Mouse (Mus musculus): Measurements from ENCODE around the gene Golga4. TPM values are rescaled to one million over a fixed set of nuclear protein-coding genes. Genes with fewer than 3 reads are reported as not detected.

The Golga4 gene
- polyA plus RNA-seq, 1 experiment from 2014 or later, result 38.9 TPM

DNA sequence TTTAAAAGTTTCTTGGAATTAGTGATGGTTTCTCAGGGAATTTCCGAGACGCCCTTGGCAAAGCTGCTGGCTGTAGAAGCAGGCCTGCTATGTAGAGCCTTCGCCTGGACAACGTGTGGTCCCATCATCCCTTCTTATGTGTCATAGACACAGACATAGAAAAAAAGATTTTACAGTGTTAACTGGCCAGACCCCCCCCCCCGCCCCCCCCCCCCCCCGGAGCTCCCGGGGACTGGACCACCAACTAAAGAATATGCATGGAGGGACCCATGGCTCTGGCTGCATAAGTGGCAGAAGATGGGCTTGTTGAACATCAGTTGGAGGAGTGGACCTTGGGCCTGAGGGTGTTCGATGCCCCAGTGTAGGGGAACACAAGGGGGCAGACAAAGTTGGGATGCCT, 11.6 kb downstream of the Golga4 start:
- WGBS, result 81% methylated on average over 7 of the region's 8 CpGs

GRCm38 (mm10) chr9:118519101-118519500, 13.0 kb downstream of the Golga4 start:
- Histone ChIP-seq H3K36me3 (ENCODE audit: insufficient read depth, low read length) (peaks cover 29% of the 10 kb centered on the region), H3K27me3 (ENCODE audit: insufficient read depth, low read length) (no peaks in the 10 kb centered on the region), H3K9me3 (replicated peaks; ENCODE audit: low read length) (no peaks in the 10 kb centered on the region), H3K9ac (ENCODE audit: low read depth, low read length) (no peak overlapping the region), H3K4me2 (ENCODE audit: low read length) (no peak overlapping the region), H3K4me1 (replicated peaks; ENCODE audit: insufficient read depth, low read length) (peaks cover 2% of the 10 kb centered on the region; the same call in 1 of the 2 replicates), H3K4me3 (replicated peaks; ENCODE audit: low read depth, low read length) (no peak overlapping the region), H3K27ac (no peak overlapping the region)
- ATAC-seq (replicated peaks; ENCODE audit: low FRiP score, low read depth) (no peak), DNase-seq (ENCODE audit: low spot score) (no peak)
- WGBS, result 60% methylated on average over 8 of the region's 8 CpGs
- TF ChIP-seq CTCF (IDR thresholded peaks at IDR 0.05; ENCODE audit: low read depth), result no peak

More for the DNA sequence above, 11.6 kb downstream of the Golga4 start:
- no peak for TF ChIP-seq CTCF (IDR thresholded peaks at IDR 0.05; ENCODE audit: low read depth)
- no peak for ATAC-seq (replicated peaks; ENCODE audit: low FRiP score, low read depth)
- Histone ChIP-seq H3K36me3 (ENCODE audit: insufficient read depth, low read length) (peaks cover 19% of the 10 kb centered on the region; the same call in 1 of the 2 replicates), H3K27ac (no peak overlapping the region), H3K4me2 (ENCODE audit: low read length) (no peak overlapping the region), H3K9me3 (replicated peaks; ENCODE audit: low read length) (no peaks in the 10 kb centered on the region), H3K4me1 (replicated peaks; ENCODE audit: insufficient read depth, low read length) (peaks cover 2% of the 10 kb centered on the region; the same call in 1 of the 2 replicates), H3K9ac (ENCODE audit: low read depth, low read length) (no peak overlapping the region), H3K27me3 (ENCODE audit: insufficient read depth, low read length) (no peaks in the 10 kb centered on the region), H3K4me3 (replicated peaks; ENCODE audit: low read depth, low read length) (no peak overlapping the region)
- no peak for DNase-seq (ENCODE audit: low spot score)

GRCm38 (mm10) chr9:118520011-118520410, 13.9 kb downstream of the Golga4 start:
- ATAC-seq (replicated peaks; ENCODE audit: low FRiP score, low read depth) (no peak), DNase-seq (ENCODE audit: low spot score) (peak; percentile 46)
- no peak overlapping the region for H3K27ac ChIP-seq
- no peak for TF ChIP-seq CTCF (IDR thresholded peaks at IDR 0.05; ENCODE audit: low read depth)
- peaks cover 2% of the 10 kb centered on the region; the same call in 1 of the 2 replicates for H3K4me1 ChIP-seq (replicated peaks; ENCODE audit: insufficient read depth, low read length)
- H3K4me2 ChIP-seq (ENCODE audit: low read length), result peak overlapping the region; percentile 4; the same call in 1 of the 2 replicates
- no peaks in the 10 kb centered on the region for H3K9me3 ChIP-seq (replicated peaks; ENCODE audit: low read length)
- no peak overlapping the region for H3K4me3 ChIP-seq (replicated peaks; ENCODE audit: low read depth, low read length)
- WGBS, result 33% methylated on average over 8 of the region's 8 CpGs
- peaks cover 31% of the 10 kb centered on the region for H3K36me3 ChIP-seq (ENCODE audit: insufficient read depth, low read length)
- no peak overlapping the region for H3K9ac ChIP-seq (ENCODE audit: low read depth, low read length)
- no peaks in the 10 kb centered on the region for H3K27me3 ChIP-seq (ENCODE audit: insufficient read depth, low read length)

- 32% methylated on average over 3 of the region's 3 CpGs for WGBS
- Histone ChIP-seq H3K4me3 (replicated peaks; ENCODE audit: low read depth, low read length) (no peak overlapping the region), H3K36me3 (ENCODE audit: insufficient read depth, low read length) (peaks cover 29% of the 10 kb centered on the region), H3K9ac (ENCODE audit: low read depth, low read length) (no peak overlapping the region), H3K27me3 (ENCODE audit: insufficient read depth, low read length) (no peaks in the 10 kb centered on the region), H3K4me2 (ENCODE audit: low read length) (no peak overlapping the region), H3K4me1 (replicated peaks; ENCODE audit: insufficient read depth, low read length) (peaks cover 2% of the 10 kb centered on the region; the same call in 1 of the 2 replicates), H3K9me3 (replicated peaks; ENCODE audit: low read length) (no peaks in the 10 kb centered on the region), H3K27ac (peak overlapping the region; percentile 25; the same call in 1 of the 2 replicates)
- TF ChIP-seq CTCF (IDR thresholded peaks at IDR 0.05; ENCODE audit: low read depth), result no peak
- DNase-seq (ENCODE audit: low spot score) (peak; percentile 83), ATAC-seq (replicated peaks; ENCODE audit: low FRiP score, low read depth) (no peak)
Measured at GRCm38 (mm10) chr9:118520858-118521257, 14.8 kb downstream of the Golga4 start.

DNA sequence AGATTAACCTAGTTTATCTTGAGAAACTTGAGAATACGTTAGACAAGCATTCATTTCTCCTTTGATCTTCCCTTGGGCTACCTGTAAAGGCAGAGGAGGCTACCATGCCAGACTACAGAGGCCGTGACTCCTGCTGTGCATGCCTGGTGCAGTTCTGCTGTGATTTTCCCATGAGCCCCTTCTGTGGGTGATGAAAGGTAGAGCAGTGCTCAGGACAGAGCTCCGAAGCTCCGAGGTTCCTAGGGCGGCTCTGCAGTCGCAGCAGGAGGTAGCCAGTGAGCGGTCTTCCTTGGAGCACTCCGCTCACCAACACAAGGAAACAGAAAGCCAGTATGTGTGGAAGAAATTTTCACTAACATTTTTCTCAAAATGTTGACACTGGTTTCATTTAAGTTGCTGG, 15.6 kb downstream of the Golga4 start:
- H3K9me3 ChIP-seq (replicated peaks; ENCODE audit: low read length), result no peaks in the 10 kb centered on the region
- H3K4me2 ChIP-seq (ENCODE audit: low read length), result no peak overlapping the region
- H3K4me3 ChIP-seq (replicated peaks; ENCODE audit: low read depth, low read length), result no peak overlapping the region
- H3K4me1 ChIP-seq (replicated peaks; ENCODE audit: insufficient read depth, low read length), result peaks cover 2% of the 10 kb centered on the region; the same call in 1 of the 2 replicates
- H3K27me3 ChIP-seq (ENCODE audit: insufficient read depth, low read length), result no peaks in the 10 kb centered on the region
- 82% methylated on average over 8 of the region's 8 CpGs for WGBS
- no peak for TF ChIP-seq CTCF (IDR thresholded peaks at IDR 0.05; ENCODE audit: low read depth)
- no peak for DNase-seq (ENCODE audit: low spot score)
- no peak for ATAC-seq (replicated peaks; ENCODE audit: low FRiP score, low read depth)
- peaks cover 32% of the 10 kb centered on the region for H3K36me3 ChIP-seq (ENCODE audit: insufficient read depth, low read length)
- no peak overlapping the region for H3K27ac ChIP-seq
- H3K9ac ChIP-seq (ENCODE audit: low read depth, low read length), result no peak overlapping the region

- ATAC-seq (replicated peaks; ENCODE audit: low FRiP score, low read depth) (no peak), DNase-seq (ENCODE audit: low spot score) (no peak)
- WGBS, result 92% methylated on average over 11 of the region's 11 CpGs
- Histone ChIP-seq H3K36me3 (ENCODE audit: insufficient read depth, low read length) (peaks cover 48% of the 10 kb centered on the region), H3K4me1 (replicated peaks; ENCODE audit: insufficient read depth, low read length) (no peaks in the 10 kb centered on the region), H3K9ac (ENCODE audit: low read depth, low read length) (no peak overlapping the region), H3K4me3 (replicated peaks; ENCODE audit: low read depth, low read length) (no peak overlapping the region), H3K27me3 (ENCODE audit: insufficient read depth, low read length) (no peaks in the 10 kb centered on the region), H3K4me2 (ENCODE audit: low read length) (no peak overlapping the region), H3K9me3 (replicated peaks; ENCODE audit: low read length) (no peaks in the 10 kb centered on the region), H3K27ac (no peak overlapping the region)
- no peak for TF ChIP-seq CTCF (IDR thresholded peaks at IDR 0.05; ENCODE audit: low read depth)
Measured at GRCm38 (mm10) chr9:118523738-118524137, 17.7 kb downstream of the Golga4 start.

DNA sequence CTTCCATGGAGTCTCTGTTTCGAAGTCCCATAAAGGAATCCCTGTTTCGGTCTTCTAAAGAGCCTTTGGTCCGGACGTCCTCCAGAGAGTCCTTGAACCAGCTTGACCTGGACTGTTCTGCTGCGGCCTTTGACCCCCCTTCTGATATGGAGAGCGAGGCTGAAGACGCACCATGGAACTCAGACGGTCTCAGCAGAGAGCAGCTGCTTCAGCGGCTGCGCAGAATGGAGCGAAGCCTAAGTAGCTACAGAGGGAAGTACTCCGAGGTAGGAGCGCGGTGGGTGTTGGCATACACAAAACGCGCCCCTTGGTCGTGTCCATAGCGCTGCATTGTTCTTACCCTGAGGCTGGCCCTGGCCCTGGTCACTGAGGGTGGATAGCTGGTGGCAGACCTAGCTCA, 21.0 kb downstream of the Golga4 start:
- H3K27ac ChIP-seq, result no peak overlapping the region
- no peak for DNase-seq (ENCODE audit: low spot score)
- TF ChIP-seq CTCF (IDR thresholded peaks at IDR 0.05; ENCODE audit: low read depth), result no peak
- 91% methylated on average over 18 of the region's 18 CpGs for WGBS
- H3K9ac ChIP-seq (ENCODE audit: low read depth, low read length), result no peak overlapping the region
- no peaks in the 10 kb centered on the region for H3K4me1 ChIP-seq (replicated peaks; ENCODE audit: insufficient read depth, low read length)
- no peaks in the 10 kb centered on the region for H3K9me3 ChIP-seq (replicated peaks; ENCODE audit: low read length)
- no peak overlapping the region for H3K4me2 ChIP-seq (ENCODE audit: low read length)
- peaks cover 73% of the 10 kb centered on the region for H3K36me3 ChIP-seq (ENCODE audit: insufficient read depth, low read length)
- no peak overlapping the region for H3K4me3 ChIP-seq (replicated peaks; ENCODE audit: low read depth, low read length)
- no peak for ATAC-seq (replicated peaks; ENCODE audit: low FRiP score, low read depth)
- no peaks in the 10 kb centered on the region for H3K27me3 ChIP-seq (ENCODE audit: insufficient read depth, low read length)
